Mouse (Mus musculus): ENCODE results near the gene Babam1. TPM values are rescaled to one million over a fixed set of nuclear protein-coding genes. Genes with fewer than 3 reads are reported as not detected.

The Babam1 gene
- total RNA-seq, 2 experiments from 2014 or later, result 98.3 to 102 TPM

- Histone ChIP-seq H3K27ac (no peak overlapping the region), H3K4me3 (no peak overlapping the region)
- no peak for DNase-seq (ENCODE audit: low spot score in 2 of 2)
- no peak for TF ChIP-seq CTCF (conservative IDR thresholded peaks at IDR 0.05)
These were observed 55.1 kb downstream of the Babam1 start for GRCm38 (mm10) chr8:71451777-71452176.

- H3K4me3 ChIP-seq, result no peak overlapping the region
- no peak for DNase-seq (ENCODE audit: low spot score in 2 of 2)
- TF ChIP-seq CTCF (conservative IDR thresholded peaks at IDR 0.05), result no peak
- no peak overlapping the region for H3K27ac ChIP-seq
These were observed 56.0 kb downstream of the Babam1 start for GRCm38 (mm10) chr8:71452669-71453068.

Other genes starting within 250 kb of the Babam1 start
- gene Myo9b, start 124.1 kb upstream of the Babam1 start, total RNA-seq (2021), result 10 to 100 TPM; 33.7 to 33.8 TPM
- 1 to 10 TPM; 7.0 to 9.4 TPM for gene Haus8, start 123.9 kb upstream of the Babam1 start, total RNA-seq (2021)
- gene Use1, start 30.0 kb upstream of the Babam1 start, total RNA-seq (2021), result 100 to 1,000 TPM; 107 to 117 TPM
- gene Ocel1, start 25.6 kb upstream of the Babam1 start, total RNA-seq (2021), result 10 to 100 TPM; 15.4 to 15.9 TPM
- gene Nr2f6, start 14.9 kb upstream of the Babam1 start, total RNA-seq (2021), result 10 to 100 TPM; 41.9 TPM
- gene Ushbp1, start 1.1 kb upstream of the Babam1 start, total RNA-seq (2021), result 1 to 10 TPM; 3.3 to 4.3 TPM
- under 1 TPM; 0.67 to 0.88 TPM for gene Ankle1, start 9.1 kb downstream of the Babam1 start, total RNA-seq (2021)
- gene Abhd8, start 66.8 kb downstream of the Babam1 start, total RNA-seq (2021), result 100 to 1,000 TPM; 260 to 270 TPM
- 10 to 100 TPM; 39.7 to 45.4 TPM for gene Mrpl34, start 68.1 kb downstream of the Babam1 start, total RNA-seq (2021)
- gene Dda1, start 72.3 kb downstream of the Babam1 start, total RNA-seq (2021), result 10 to 100 TPM; 83.2 to 89.7 TPM
- 10 to 100 TPM; 52.9 to 55.3 TPM for gene Ano8, start 89.1 kb downstream of the Babam1 start, total RNA-seq (2021)
- 10 to 100 TPM; 28.7 to 32.1 TPM for gene Gtpbp3, start 91.2 kb downstream of the Babam1 start, total RNA-seq (2021)
- gene Plvap, start 114.9 kb downstream of the Babam1 start, total RNA-seq (2021), result 1 to 10 TPM; 7.3 to 7.7 TPM
- not detected for gene Ccdc194, start 128.8 kb downstream of the Babam1 start, total RNA-seq (2021)
- 1 to 10 TPM; 3.4 to 5.0 TPM for gene Bst2, start 140.6 kb downstream of the Babam1 start, total RNA-seq (2021)
- gene Mvb12a, start 146.1 kb downstream of the Babam1 start, total RNA-seq (2021), result 10 to 100 TPM; 33.8 to 34.9 TPM
- under 1 TPM; 0.22 to 0.31 TPM for gene Tmem221, start 162.0 kb downstream of the Babam1 start, total RNA-seq (2021)
- not detected for gene Nxnl1, start 169.7 kb downstream of the Babam1 start, total RNA-seq (2021)
- 100 to 1,000 TPM; 125 to 126 TPM for gene Slc27a1, start 172.0 kb downstream of the Babam1 start, total RNA-seq (2021)
- gene Pgls, start 195.3 kb downstream of the Babam1 start, total RNA-seq (2021), result 10 to 100 TPM; 27.5 to 34.4 TPM
- 1 to 10 TPM; 3.8 TPM for gene Fam129c, start 200.8 kb downstream of the Babam1 start, total RNA-seq (2021)
- 10 to 100 TPM; 52.4 to 60.1 TPM for gene Colgalt1, start 214.1 kb downstream of the Babam1 start, total RNA-seq (2021)

All from layer of hippocampus, adult 2 months (tissue).